Mouse (Mus musculus) CH12.LX (cell line): Measurements from ENCODE around the gene Itgb2l. TPM values are rescaled to one million over a fixed set of nuclear protein-coding genes. Genes with fewer than 3 reads are reported as not detected.
A peak's percentile ranks its signal among the peaks of the same experiment; 100 is the strongest.

ENCODE experiments used
- DNase-seq: peaks from one replicate; pipeline ENCODE4 v3.0.0-alpha.2; 2013; ENCODE audit errors: extremely low read depth
- H3K27ac ChIP-seq: 2 replicates; pipeline ENCODE4 v1.5.1; 2012; ENCODE audit warnings: low read depth, mild to moderate bottlenecking, control low read depth, moderate library complexity; ENCODE audit not compliant: insufficient read depth
- H3K27me3 ChIP-seq: replicated peaks from 2 replicates; pipeline ENCODE3; 2012; ENCODE audit warnings: inconsistent platforms
- H3K36me3 ChIP-seq, 2 experiments: replicated peaks in 1 of 2; 2 replicates each; pipeline versions ENCODE3 to v1.6.1; 2012; ENCODE audit warnings: inconsistent platforms in 1 of 2, low read length in 1 of 2, mild to moderate bottlenecking in 1 of 2, mixed read lengths in 1 of 2, moderate library complexity in 1 of 2; ENCODE audit not compliant: control insufficient read depth in 1 of 2, insufficient read depth in 1 of 2
- H3K4me1 ChIP-seq, 2 experiments: 2 replicates each; pipeline ENCODE4 v1.6.1; 2012; ENCODE audit warnings: inconsistent platforms in 1 of 2, moderate library complexity in 1 of 2; ENCODE audit not compliant: insufficient read depth in 2 of 2, control insufficient read depth in 1 of 2
- H3K4me2 ChIP-seq: 2 replicates; pipeline ENCODE4 v1.6.1; 2012; ENCODE audit warnings: low read depth, mild to moderate bottlenecking, control low read depth; ENCODE audit not compliant: poor library complexity, insufficient read depth, severe bottlenecking
- H3K4me3 ChIP-seq, 3 experiments: fragments of 150-350 bp in 1 of 3; sonication (generic) in 1 of 3; replicated peaks in 1 of 3; 2 replicates each; pipeline versions ENCODE3 to v1.5.1; 2011 to 2012; ENCODE audit warnings: low read depth in 2 of 3, low read length in 2 of 3, mild to moderate bottlenecking in 2 of 3, moderate library complexity in 2 of 3, control low read depth in 1 of 3, improper control_type of control experiment in 1 of 3, inconsistent platforms in 1 of 3, mixed read lengths in 1 of 3; ENCODE audit not compliant: poor library complexity in 1 of 3
- H3K79me2 ChIP-seq: replicated peaks from 2 replicates; pipeline ENCODE4 v1.6.1; 2012; ENCODE audit warnings: mild to moderate bottlenecking, moderate library complexity; ENCODE audit not compliant: control insufficient read depth, poor library complexity, insufficient read depth, severe bottlenecking; ENCODE audit errors: extremely low read depth
- H3K9ac ChIP-seq: 2 replicates; pipeline ENCODE4 v1.6.1; 2012; ENCODE audit warnings: low read depth, mild to moderate bottlenecking, control low read depth, moderate library complexity; ENCODE audit not compliant: insufficient read depth
- H3K9me3 ChIP-seq: replicated peaks from 2 replicates; pipeline ENCODE3; 2012; ENCODE audit warnings: low read length, inconsistent platforms, mixed read lengths
- CHD1 ChIP-seq: IDR thresholded peaks from 2 replicates; pipeline ENCODE4 v1.6.1; 2012; ENCODE audit warnings: low read depth, low read length, improper control_type of control experiment, inconsistent platforms
- CHD2 ChIP-seq: IDR thresholded peaks from 2 replicates; pipeline ENCODE4 v1.6.1; 2011; ENCODE audit warnings: low read length, improper control_type of control experiment
- CTCF ChIP-seq, 2 experiments: IDR thresholded peaks in 1 of 2; conservative IDR thresholded peaks in 1 of 2; 2 replicates each; pipeline ENCODE4 v1.5.1; 2011 to 2012; ENCODE audit warnings: low read depth in 2 of 2, low read length in 2 of 2, improper control_type of control experiment in 1 of 2, inconsistent platforms in 1 of 2, mild to moderate bottlenecking in 1 of 2, moderate library complexity in 1 of 2
- ELF1 ChIP-seq: IDR thresholded peaks from 2 replicates; pipeline ENCODE4 v1.6.1; 2014; ENCODE audit warnings: low read depth, mild to moderate bottlenecking, inconsistent platforms, low read length, improper control_type of control experiment
- EP300 ChIP-seq: IDR thresholded peaks from 2 replicates; pipeline ENCODE4 v1.6.1; 2011; ENCODE audit warnings: low read length, improper control_type of control experiment
- ETS1 ChIP-seq: conservative IDR thresholded peaks from 2 replicates; pipeline ENCODE4 v1.6.1; 2012; ENCODE audit warnings: low read depth, mild to moderate bottlenecking, inconsistent platforms, low read length, improper control_type of control experiment, moderate library complexity
- HCFC1 ChIP-seq: IDR thresholded peaks from 2 replicates; pipeline ENCODE4 v1.6.1; 2012; ENCODE audit warnings: low read depth, mild to moderate bottlenecking, inconsistent platforms, low read length, improper control_type of control experiment
- IRF4 ChIP-seq: IDR thresholded peaks from 2 replicates; pipeline ENCODE4 v1.6.1; 2014; ENCODE audit warnings: low read depth, mild to moderate bottlenecking, inconsistent platforms, low read length, improper control_type of control experiment
- MAX ChIP-seq: IDR thresholded peaks from 2 replicates; pipeline ENCODE4 v1.6.1; 2011; ENCODE audit warnings: low read length, improper control_type of control experiment
- MEF2A ChIP-seq: IDR thresholded peaks from 2 replicates; pipeline ENCODE4 v1.6.1; 2014; ENCODE audit warnings: low read depth, mild to moderate bottlenecking, inconsistent platforms, low read length, improper control_type of control experiment, borderline replicate concordance
- MXI1 ChIP-seq: IDR thresholded peaks from 2 replicates; pipeline ENCODE4 v1.6.1; 2011; ENCODE audit warnings: mild to moderate bottlenecking, low read depth, low read length, improper control_type of control experiment
- MYC ChIP-seq: IDR thresholded peaks from 2 replicates; pipeline ENCODE4 v1.6.1; 2011; ENCODE audit warnings: low read depth, mild to moderate bottlenecking, improper control_type of control experiment, low read length
- NRF1 ChIP-seq: IDR thresholded peaks from 2 replicates; pipeline ENCODE4 v1.6.1; 2014; ENCODE audit warnings: low read depth, mild to moderate bottlenecking, inconsistent platforms, low read length, improper control_type of control experiment, moderate library complexity
- PAX5 ChIP-seq: IDR thresholded peaks from 2 replicates; pipeline ENCODE4 v1.6.1; 2012; ENCODE audit warnings: low read length, inconsistent platforms, mixed read lengths
- POLR2A ChIP-seq: IDR thresholded peaks from 2 replicates; pipeline ENCODE4 v1.6.1; 2011; ENCODE audit warnings: low read depth, mild to moderate bottlenecking, improper control_type of control experiment, low read length
- POLR2AphosphoS2 ChIP-seq: IDR thresholded peaks from 2 replicates; pipeline ENCODE4 v1.6.1; 2011; ENCODE audit warnings: low read depth, low read length, improper control_type of control experiment
- RAD21 ChIP-seq: IDR thresholded peaks from 2 replicates; pipeline ENCODE4 v1.6.1; 2011; ENCODE audit warnings: low read depth, mild to moderate bottlenecking, low read length, improper control_type of control experiment, moderate library complexity
- RCOR1 ChIP-seq: conservative IDR thresholded peaks from 2 replicates; pipeline ENCODE4 v1.6.1; 2012; ENCODE audit warnings: low read depth, mild to moderate bottlenecking, inconsistent platforms, low read length, improper control_type of control experiment
- SMC3 ChIP-seq: IDR thresholded peaks from 2 replicates; pipeline ENCODE4 v1.6.1; 2011; ENCODE audit warnings: low read depth, low read length, improper control_type of control experiment
- TCF12 ChIP-seq: IDR thresholded peaks from 2 replicates; pipeline ENCODE4 v1.6.1; 2014; ENCODE audit warnings: low read depth, mild to moderate bottlenecking, inconsistent platforms, low read length, improper control_type of control experiment
- USF1 ChIP-seq: IDR thresholded peaks from 2 replicates; pipeline ENCODE4 v1.6.1; 2014; ENCODE audit warnings: low read depth, mild to moderate bottlenecking, inconsistent platforms, low read length, improper control_type of control experiment
- USF2 ChIP-seq: conservative IDR thresholded peaks from 2 replicates; pipeline ENCODE4 v1.6.1; 2011; ENCODE audit warnings: low read depth, low read length, improper control_type of control experiment
- ZC3H11A ChIP-seq: IDR thresholded peaks from 2 replicates; pipeline ENCODE4 v1.6.1; 2012; ENCODE audit warnings: low read depth, mild to moderate bottlenecking, inconsistent platforms, low read length, improper control_type of control experiment
- ZKSCAN1 ChIP-seq: IDR thresholded peaks from 2 replicates; pipeline ENCODE4 v1.6.1; 2012; ENCODE audit warnings: low read depth, inconsistent platforms, low read length, improper control_type of control experiment, borderline replicate concordance
- dilution Hi-C: fragments of 300-500 bp; cut with MboI; formaldehyde crosslinking; loops from 2 replicates; pipeline ENCODE4 v1.14.3; 2020; ENCODE audit warnings: low sequenced_read_pairs; ENCODE audit not compliant: extremely low pct_unique_long_range_greater_than_20kb, extremely low pct_ligation_motif_present
- in situ Hi-C: fragments of 300-500 bp; cut with MboI; formaldehyde crosslinking; loops from 3 replicates; pipeline ENCODE4 v1.14.3; 2019; ENCODE audit warnings: low sequenced_read_pairs, low pct_ligation_motif_present, low pct_unique_long_range_greater_than_20kb, mixed read lengths
- polyA plus RNA-seq: library from polyadenylated mRNA; unstranded; fragments of >175 nt; gene quantifications from 2 replicates; pipeline ENCODE4 v1.2.1, GENCODE M21; 2012; ENCODE audit warnings: low read depth; ENCODE audit not compliant: insufficient read length
- total RNA-seq, 2 experiments: library from RNA; depleted of rRNA; stranded (reverse); fragments of 300-350 nt in 1 of 2; fragments of >200 nt in 1 of 2; gene quantifications; 2 replicates each; pipeline ENCODE4 v1.2.3; 2012 to 2014

Gene Itgb2l
- total and polyA plus RNA-seq, 3 experiments = 0.08 to 0.37 (median 0.20) TPM

DNA sequence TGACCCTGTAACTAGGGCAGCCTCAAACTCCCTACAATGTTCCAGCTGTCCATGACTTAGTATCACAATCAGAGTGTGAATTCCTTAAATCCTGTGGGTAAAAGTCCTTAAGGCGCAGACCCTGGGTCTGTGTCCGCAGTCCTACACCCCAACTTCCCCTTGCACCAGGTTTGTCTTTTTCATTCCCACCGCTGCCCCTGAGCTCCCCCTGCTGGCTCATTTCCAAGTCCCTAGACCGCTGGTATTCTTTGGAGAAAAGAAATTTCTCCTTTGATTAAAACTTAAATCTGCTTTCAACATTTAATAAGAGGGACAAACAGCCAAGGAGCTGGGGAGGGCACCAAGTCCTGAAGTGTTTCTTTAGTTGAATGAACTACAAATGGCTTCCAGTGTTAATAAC is 26.2 kb upstream of the Itgb2l start (continued):
- TF ChIP-seq POLR2AphosphoS2 = no peak
- TF ChIP-seq HCFC1 = no peak
- TF ChIP-seq MAX = no peak
- no peak for TF ChIP-seq MEF2A

DNA sequence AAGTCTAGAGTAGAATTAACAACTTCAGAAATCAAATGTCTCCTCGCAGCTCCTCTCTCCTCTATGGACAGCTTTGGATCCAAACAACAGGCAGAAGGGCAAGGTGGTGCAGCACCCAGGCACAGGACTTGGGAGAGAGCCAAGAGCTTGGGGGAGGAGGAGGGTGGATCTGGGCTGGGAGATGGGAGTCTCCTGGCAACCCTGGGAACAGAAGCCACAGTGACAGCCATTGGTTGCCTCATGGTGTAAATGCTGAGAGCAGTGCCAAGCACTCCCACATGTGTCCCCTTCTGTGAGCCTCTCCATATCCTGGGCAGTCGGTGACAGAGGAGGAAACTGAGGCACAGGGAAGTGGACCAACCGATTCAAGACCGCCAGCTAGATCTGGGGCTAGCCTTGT is 25.3 kb upstream of the Itgb2l start:
- in situ Hi-C loops (loop anchor here (5.0 to 25.0 kb wide), 3 partner anchors 96 to 231 kb away; partner anchors contain the start of gene B3galt5), dilution Hi-C loops (no loop called here)
- no peaks in the 10 kb centered on the region for H3K79me2 ChIP-seq
- no peak for DNase-seq
- peaks cover 6% of the 10 kb centered on the region for H3K27me3 ChIP-seq
- H3K4me1 ChIP-seq = peaks cover 0 to 3% of the 10 kb centered on the region in 2 experiments; a peak in 3 of 4 replicates
- no peak for TF ChIP-seq TCF12
- TF ChIP-seq MYC = no peak
- H3K36me3 ChIP-seq = no peaks in the 10 kb centered on the region
- no peak overlapping the region for H3K27ac ChIP-seq
- no peak overlapping the region for H3K4me2 ChIP-seq
- H3K4me3 ChIP-seq = no peak overlapping the region
- no peaks in the 10 kb centered on the region for H3K9me3 ChIP-seq
- H3K9ac ChIP-seq = no peak overlapping the region

DNA sequence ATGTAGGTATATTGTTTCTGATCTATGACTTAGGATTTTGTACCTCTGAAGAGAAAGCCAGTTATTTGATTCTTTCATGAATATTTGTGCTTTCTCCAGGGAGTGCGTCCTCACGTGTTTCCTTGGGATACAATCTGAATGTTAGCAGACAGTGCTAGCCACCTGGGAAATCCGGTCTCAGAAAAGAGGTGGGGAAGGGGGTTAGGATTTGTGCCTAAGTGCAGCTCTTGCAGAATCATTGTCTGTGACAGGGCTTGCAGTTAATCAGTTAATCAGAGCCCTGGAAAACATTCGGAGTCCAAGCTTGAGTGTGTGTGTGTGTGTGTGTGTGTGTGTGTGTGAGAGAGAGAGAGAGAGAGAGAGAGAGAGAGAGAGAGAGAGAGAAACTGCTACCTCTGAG is 24.6 kb upstream of the Itgb2l start:
- H3K79me2 ChIP-seq = no peaks in the 10 kb centered on the region
- peaks cover 6% of the 10 kb centered on the region for H3K27me3 ChIP-seq
- no peaks in the 10 kb centered on the region for H3K36me3 ChIP-seq
- no peak for DNase-seq
- in situ Hi-C loops (loop anchor here (5.0 to 25.0 kb wide), 3 partner anchors 96 to 231 kb away; partner anchors contain the start of gene B3galt5), dilution Hi-C loops (no loop called here)
- no peak overlapping the region for H3K27ac ChIP-seq
- H3K9me3 ChIP-seq = no peaks in the 10 kb centered on the region
- peaks cover 0 to 3% of the 10 kb centered on the region in 2 experiments; a peak in 3 of 4 replicates for H3K4me1 ChIP-seq
- H3K9ac ChIP-seq = no peak overlapping the region
- no peak overlapping the region for H3K4me2 ChIP-seq
- no peak for TF ChIP-seq CHD1
- TF ChIP-seq, all 38 proteins: peak for 0
- H3K4me3 ChIP-seq = no peak overlapping the region

DNA sequence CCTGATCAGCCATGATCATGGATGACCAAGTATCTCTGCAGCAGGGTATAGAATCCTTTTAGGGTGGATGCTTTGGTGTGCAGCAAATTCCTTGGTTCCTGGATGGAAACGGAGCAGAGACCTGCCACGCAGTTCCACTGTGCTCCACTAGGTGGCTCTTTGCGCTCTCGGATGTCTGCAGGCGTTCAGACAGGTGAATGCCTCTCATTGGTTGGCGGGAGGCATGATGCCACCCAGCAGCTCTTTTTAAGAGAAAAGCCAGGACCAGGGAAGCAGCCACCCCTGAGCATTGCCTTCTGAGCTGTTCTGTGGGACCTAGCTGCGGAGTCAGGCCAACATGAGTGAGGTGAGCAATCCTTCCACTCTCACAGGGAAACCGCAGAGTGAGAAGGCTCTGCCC is 24.0 kb upstream of the Itgb2l start, which contains the start of gene Pcp4:
TSS of gene Pcp4 (plus strand) at position 162 of the 400 bp plus-strand sequence.
- peaks cover 0 to 3% of the 10 kb centered on the region in 2 experiments; a peak in 3 of 4 replicates for H3K4me1 ChIP-seq
- in situ Hi-C loops = loop anchor here (5.0 to 25.0 kb wide), 3 partner anchors 95 to 230 kb away; partner anchors contain the start of gene B3galt5
- H3K27ac ChIP-seq = no peak within 1 kb of the TSS
- no peak within 1 kb of the TSS for H3K4me2 ChIP-seq
- H3K9ac ChIP-seq = no peak within 1 kb of the TSS
- dilution Hi-C loops = no loop called here
- peaks cover 6% of the 10 kb centered on the region for H3K27me3 ChIP-seq
- DNase-seq = peak; percentile 83
- H3K79me2 ChIP-seq = no peaks in the 10 kb centered on the region
- no peak within 1 kb of the TSS for H3K4me3 ChIP-seq
- no peaks in the 10 kb centered on the region for H3K36me3 ChIP-seq
- no peaks in the 10 kb centered on the region for H3K9me3 ChIP-seq
- TF ChIP-seq TCF12 (no peak), CHD1 (no peak), RCOR1 (no peak), IRF4 (peak; percentile 48; the same call in 1 of the 2 replicates), POLR2A (no peak), ZKSCAN1 (no peak), USF2 (no peak), USF1 (no peak), ELF1 (0 out of 2 replicates have a peak, but pooled peaks have one; percentile 41), HCFC1 (no peak), SMC3 (peak; percentile 99), CTCF (conservative IDR thresholded peaks at IDR 0.05 in 1 of 2, IDR thresholded peaks at IDR 0.05 in 1 of 2; ENCODE audit: low read depth in 2 of 2, low read length in 2 of 2) (peak; percentile 98 to 100), NRF1 (no peak), ETS1 (no peak), POLR2AphosphoS2 (no peak), ZC3H11A (peak; percentile 80), CHD2 (no peak), EP300 (no peak), PAX5 (no peak), RAD21 (peak; percentile 90), MXI1 (no peak), MYC (peak; percentile 56; the same call in 1 of the 2 replicates)
